Mouse (Mus musculus): ENCODE results near the gene Uimc1. TPM values are rescaled to one million over a fixed set of nuclear protein-coding genes. Genes with fewer than 3 reads are reported as not detected.

Uimc1 gene
- polyA plus RNA-seq, 1 experiment: 17.2 TPM

- TF ChIP-seq POLR2A (IDR thresholded peaks at IDR 0.05; ENCODE audit: extremely low read depth, insufficient read depth, low read length): no peak
- no peak for TF ChIP-seq CTCF (IDR thresholded peaks at IDR 0.05; ENCODE audit: extremely low read depth, insufficient read depth, low read length)
- Histone ChIP-seq H3K27ac (ENCODE audit: insufficient read depth, low read length) (no peak overlapping the region), H3K4me1 (ENCODE audit: control insufficient read depth, insufficient read depth, low read length) (peaks cover 2% of the 10 kb centered on the region; the same call in 1 of the 2 replicates), H3K4me3 (ENCODE audit: insufficient read depth, low read length) (no peak overlapping the region)
Observed at GRCm38 (mm10) chr13:55006415-55006742, 93.7 kb downstream of the Uimc1 start.

- TF ChIP-seq POLR2A (IDR thresholded peaks at IDR 0.05; ENCODE audit: extremely low read depth, insufficient read depth, low read length): no peak
- no peak for TF ChIP-seq CTCF (IDR thresholded peaks at IDR 0.05; ENCODE audit: extremely low read depth, insufficient read depth, low read length)
- peaks cover 3% of the 10 kb centered on the region; the same call in 1 of the 2 replicates for H3K4me1 ChIP-seq (ENCODE audit: control insufficient read depth, insufficient read depth, low read length)
- H3K27ac ChIP-seq (ENCODE audit: insufficient read depth, low read length): no peak overlapping the region
- no peak overlapping the region for H3K4me3 ChIP-seq (ENCODE audit: insufficient read depth, low read length)
Observed at GRCm38 (mm10) chr13:55005691-55006414, 94.2 kb downstream of the Uimc1 start.

GRCm38 (mm10) chr13:55004646-55005045 is 95.5 kb downstream of the Uimc1 start:
- H3K27ac ChIP-seq (ENCODE audit: insufficient read depth, low read length): no peak overlapping the region
- TF ChIP-seq POLR2A (IDR thresholded peaks at IDR 0.05; ENCODE audit: extremely low read depth, insufficient read depth, low read length) (no peak), CTCF (IDR thresholded peaks at IDR 0.05; ENCODE audit: extremely low read depth, insufficient read depth, low read length) (no peak)
- H3K4me3 ChIP-seq (ENCODE audit: insufficient read depth, low read length): no peak overlapping the region
- H3K4me1 ChIP-seq (ENCODE audit: control insufficient read depth, insufficient read depth, low read length): peaks cover 4% of the 10 kb centered on the region

DNA sequence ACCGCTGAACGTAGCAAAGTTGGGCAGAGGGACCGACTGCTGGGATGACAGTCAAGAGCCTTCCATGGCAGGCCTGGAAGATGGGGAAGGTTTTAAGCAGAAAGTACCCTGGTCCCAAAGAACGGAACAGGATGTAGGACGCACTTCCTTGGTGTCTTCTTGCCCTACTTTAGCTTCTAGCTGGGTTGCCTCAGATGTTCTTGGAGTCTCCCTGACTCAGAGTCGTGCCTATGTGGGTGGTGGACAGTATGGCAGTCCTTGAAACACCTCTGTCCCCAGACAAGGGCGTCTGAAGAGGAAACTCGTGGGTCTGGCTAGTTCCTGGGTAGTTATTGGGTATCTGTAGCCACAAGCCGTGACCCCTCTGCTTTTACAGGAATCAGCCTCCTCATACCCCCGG is 98.0 kb downstream of the Uimc1 start:
- no peak overlapping the region for H3K27ac ChIP-seq (ENCODE audit: insufficient read depth, low read length)
- H3K4me1 ChIP-seq (ENCODE audit: control insufficient read depth, insufficient read depth, low read length): peaks cover 2% of the 10 kb centered on the region; the same call in 1 of the 2 replicates
- H3K4me3 ChIP-seq (ENCODE audit: insufficient read depth, low read length): no peak overlapping the region
- no peak for TF ChIP-seq POLR2A (IDR thresholded peaks at IDR 0.05; ENCODE audit: extremely low read depth, insufficient read depth, low read length)
- no peak for TF ChIP-seq CTCF (IDR thresholded peaks at IDR 0.05; ENCODE audit: extremely low read depth, insufficient read depth, low read length)

DNA sequence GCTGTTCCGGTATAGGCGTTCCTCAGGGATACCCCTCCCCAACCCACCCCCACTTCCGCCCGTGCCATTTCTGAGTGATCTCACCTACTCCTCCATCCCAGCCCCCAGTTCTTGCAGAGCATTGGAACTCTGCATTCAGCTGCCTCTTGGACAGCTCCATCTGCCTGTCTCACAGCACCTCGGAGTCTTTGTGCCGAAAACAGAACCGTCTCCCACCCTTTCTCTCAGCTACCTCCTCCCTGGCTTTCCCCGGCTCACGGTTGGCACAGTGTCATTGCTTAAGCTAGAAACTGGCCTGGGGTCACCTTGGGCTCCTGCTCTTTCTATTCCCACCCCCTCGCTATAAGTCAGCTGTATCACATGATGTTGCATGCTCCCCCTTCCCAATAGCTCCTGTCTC is 99.7 kb downstream of the Uimc1 start:
- TF ChIP-seq CTCF (IDR thresholded peaks at IDR 0.05; ENCODE audit: extremely low read depth, insufficient read depth, low read length) (no peak), POLR2A (IDR thresholded peaks at IDR 0.05; ENCODE audit: extremely low read depth, insufficient read depth, low read length) (no peak)
- Histone ChIP-seq H3K4me3 (ENCODE audit: insufficient read depth, low read length) (no peak overlapping the region), H3K4me1 (ENCODE audit: control insufficient read depth, insufficient read depth, low read length) (peaks cover 2% of the 10 kb centered on the region; the same call in 1 of the 2 replicates), H3K27ac (ENCODE audit: insufficient read depth, low read length) (no peak overlapping the region; the same call in 1 of the 2 replicates)

DNA sequence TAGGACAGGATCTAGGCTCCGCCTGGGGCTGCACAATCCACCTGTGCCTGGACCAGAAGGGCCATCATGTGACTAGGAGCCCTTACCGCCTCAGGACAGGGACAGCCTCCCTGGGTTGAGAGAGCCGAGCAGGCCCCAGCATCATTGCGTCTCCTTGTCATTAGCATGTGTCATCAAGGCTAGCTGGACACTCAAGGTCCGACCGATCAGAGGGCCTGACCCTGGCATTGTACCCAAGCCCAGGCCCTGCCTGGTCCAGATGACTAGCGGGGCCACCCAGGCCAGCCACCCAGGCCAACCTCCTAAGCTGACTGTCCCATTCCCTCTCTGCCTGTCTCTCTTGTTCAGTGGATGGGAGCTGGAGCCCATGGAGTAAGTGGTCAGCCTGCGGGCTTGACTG is 102.5 kb downstream of the Uimc1 start:
- no peak overlapping the region for H3K4me3 ChIP-seq (ENCODE audit: insufficient read depth, low read length)
- TF ChIP-seq POLR2A (IDR thresholded peaks at IDR 0.05; ENCODE audit: extremely low read depth, insufficient read depth, low read length): no peak
- no peak for TF ChIP-seq CTCF (IDR thresholded peaks at IDR 0.05; ENCODE audit: extremely low read depth, insufficient read depth, low read length)
- H3K27ac ChIP-seq (ENCODE audit: insufficient read depth, low read length): no peak overlapping the region
- peaks cover 2% of the 10 kb centered on the region; the same call in 1 of the 2 replicates for H3K4me1 ChIP-seq (ENCODE audit: control insufficient read depth, insufficient read depth, low read length)

GRCm38 (mm10) chr13:54995161-54995560 is 104.9 kb downstream of the Uimc1 start:
- H3K4me1 ChIP-seq (ENCODE audit: control insufficient read depth, insufficient read depth, low read length): no peaks in the 10 kb centered on the region; the same call in 1 of the 2 replicates
- H3K27ac ChIP-seq (ENCODE audit: insufficient read depth, low read length): no peak overlapping the region
- no peak for TF ChIP-seq CTCF (IDR thresholded peaks at IDR 0.05; ENCODE audit: extremely low read depth, insufficient read depth, low read length)
- TF ChIP-seq POLR2A (IDR thresholded peaks at IDR 0.05; ENCODE audit: extremely low read depth, insufficient read depth, low read length): no peak
- H3K4me3 ChIP-seq (ENCODE audit: insufficient read depth, low read length): no peak overlapping the region

GRCm38 (mm10) chr13:54994576-54994975 is 105.5 kb downstream of the Uimc1 start:
- Histone ChIP-seq H3K27ac (ENCODE audit: insufficient read depth, low read length) (no peak overlapping the region), H3K4me1 (ENCODE audit: control insufficient read depth, insufficient read depth, low read length) (no peaks in the 10 kb centered on the region), H3K4me3 (ENCODE audit: insufficient read depth, low read length) (no peak overlapping the region)
- TF ChIP-seq CTCF (IDR thresholded peaks at IDR 0.05; ENCODE audit: extremely low read depth, insufficient read depth, low read length) (no peak), POLR2A (IDR thresholded peaks at IDR 0.05; ENCODE audit: extremely low read depth, insufficient read depth, low read length) (no peak)

GRCm38 (mm10) chr13:54992215-54992614 is 107.9 kb downstream of the Uimc1 start:
- no peak for TF ChIP-seq CTCF (IDR thresholded peaks at IDR 0.05; ENCODE audit: extremely low read depth, insufficient read depth, low read length)
- no peak for TF ChIP-seq POLR2A (IDR thresholded peaks at IDR 0.05; ENCODE audit: extremely low read depth, insufficient read depth, low read length)
- peaks cover 2% of the 10 kb centered on the region for H3K4me1 ChIP-seq (ENCODE audit: control insufficient read depth, insufficient read depth, low read length)
- no peak overlapping the region for H3K27ac ChIP-seq (ENCODE audit: insufficient read depth, low read length)
- no peak overlapping the region for H3K4me3 ChIP-seq (ENCODE audit: insufficient read depth, low read length)

- Histone ChIP-seq H3K4me3 (ENCODE audit: insufficient read depth, low read length) (no peak overlapping the region), H3K4me1 (ENCODE audit: control insufficient read depth, insufficient read depth, low read length) (peaks cover 9% of the 10 kb centered on the region), H3K27ac (ENCODE audit: insufficient read depth, low read length) (no peak overlapping the region)
- TF ChIP-seq CTCF (IDR thresholded peaks at IDR 0.05; ENCODE audit: extremely low read depth, insufficient read depth, low read length): no peak
- no peak for TF ChIP-seq POLR2A (IDR thresholded peaks at IDR 0.05; ENCODE audit: extremely low read depth, insufficient read depth, low read length)
Observed at GRCm38 (mm10) chr13:54988181-54988760, 111.8 kb downstream of the Uimc1 start.
